Mouse (Mus musculus) lung, embryonic 14.5 days (tissue): Measurements from ENCODE around the gene Pml. TPM values are rescaled to one million over a fixed set of nuclear protein-coding genes. Genes with fewer than 3 reads are reported as not detected.
"Not testable (repeated sequence)": the region's sequence is repeated elsewhere in the genome, so short reads cannot be mapped to it uniquely, and the experiment has no call there.

ENCODE experiments used
- ATAC-seq: fragments of 200-750 bp; cut with Nextera tagmentation; 2 replicates; pipeline ENCODE4 v1.8.0; 2017; ENCODE audit warnings: mild to moderate bottlenecking, moderate TSS enrichment, moderate library complexity; ENCODE audit not compliant: insufficient read depth
- DNase-seq: peaks from one replicate; pipeline ENCODE4 v3.0.0-alpha.2; 2015
- H3K27ac ChIP-seq: fragments of 300-500 bp; sonication (generic); 2 replicates; pipeline ENCODE4 v1.5.1; 2014; ENCODE audit warnings: low read depth, mild to moderate bottlenecking, moderate library complexity
- H3K27me3 ChIP-seq: fragments of 300-500 bp; sonication (generic); 2 replicates; pipeline ENCODE4 v1.6.1; 2014; ENCODE audit warnings: low read length, control low read depth; ENCODE audit not compliant: insufficient read depth
- H3K36me3 ChIP-seq: fragments of 300-500 bp; sonication (generic); 2 replicates; pipeline ENCODE4 v1.6.1; 2014; ENCODE audit warnings: control low read depth; ENCODE audit not compliant: insufficient read depth
- H3K4me1 ChIP-seq: fragments of 300-500 bp; sonication (generic); 2 replicates; pipeline ENCODE4 v1.6.1; 2014; ENCODE audit warnings: antibody characterized with exemption, control low read depth; ENCODE audit not compliant: insufficient read depth
- H3K4me2 ChIP-seq: fragments of 300-500 bp; sonication (generic); 2 replicates; pipeline ENCODE4 v1.6.1; 2014; ENCODE audit warnings: mild to moderate bottlenecking
- H3K4me3 ChIP-seq: fragments of 300-500 bp; sonication (generic); 2 replicates; pipeline ENCODE4 v1.5.1; 2014; ENCODE audit warnings: low read depth, low read length
- H3K9ac ChIP-seq: fragments of 300-500 bp; sonication (generic); 2 replicates; pipeline ENCODE4 v1.6.1; 2014
- H3K9me3 ChIP-seq: fragments of 300-500 bp; sonication (generic); 2 replicates; pipeline ENCODE4 v1.6.1; 2016; ENCODE audit warnings: low read depth, low read length, control low read depth
- CTCF ChIP-seq: IDR thresholded peaks from 2 replicates; pipeline ENCODE4 v1.5.1; 2016; ENCODE audit warnings: antibody characterized with exemption, low read depth
- WGBS: fragments of 180-500 bp; shearing (Covaris S2); extraction: QIAGEN DNeasy Blood & Tissue Kit; methylation state at CpG from one replicate; pipeline ENCODE4 v1.1.7; 2014; 5-methylcytosine and 5-hydroxymethylcytosine counted together
- polyA plus RNA-seq: library from polyadenylated mRNA; unstranded; fragments of >200 nt; fragmentation: Nextera tagmentation; extraction: Ambion mirVana; gene quantifications from 2 replicates; pipeline ENCODE4 v1.2.1, GENCODE M21; 2014

Gene Pml
- polyA plus RNA-seq, 1 experiment from 2014 or later: 23.2 TPM

- peaks cover 14% of the 10 kb centered on the region for H3K4me1 ChIP-seq
- no peak overlapping the region for H3K27ac ChIP-seq
- DNase-seq: no peak
- 61% methylated on average over 5 of the region's 5 CpGs for WGBS
- no peak overlapping the region for H3K4me3 ChIP-seq
- H3K36me3 ChIP-seq: no peaks in the 10 kb centered on the region
- TF ChIP-seq CTCF: no peak
- ATAC-seq: no peak
- no peaks in the 10 kb centered on the region for H3K9me3 ChIP-seq
- H3K27me3 ChIP-seq: no peaks in the 10 kb centered on the region
- H3K9ac ChIP-seq: no peak overlapping the region
- H3K4me2 ChIP-seq: no peak overlapping the region
Observed at GRCm38 (mm10) chr9:58276346-58276745, 26.8 kb upstream of the Pml start.

GRCm38 (mm10) chr9:58275797-58276196, 26.2 kb upstream of the Pml start:
- H3K27ac ChIP-seq: peak overlapping the region; percentile 77
- peak overlapping the region; percentile 42 for H3K4me2 ChIP-seq
- no peaks in the 10 kb centered on the region for H3K27me3 ChIP-seq
- peak overlapping the region; percentile 3; the same call in 1 of the 2 replicates for H3K9ac ChIP-seq
- no peak overlapping the region for H3K4me3 ChIP-seq
- no peaks in the 10 kb centered on the region for H3K36me3 ChIP-seq
- 0 out of 2 replicates have a peak, but pooled peaks have one; percentile 4 for TF ChIP-seq CTCF
- 65% methylated on average over 3 of the region's 3 CpGs for WGBS
- ATAC-seq (no peak), DNase-seq (no peak)
- H3K9me3 ChIP-seq: no peaks in the 10 kb centered on the region
- peaks cover 14% of the 10 kb centered on the region for H3K4me1 ChIP-seq

GRCm38 (mm10) chr9:58275115-58275774, 25.7 kb upstream of the Pml start:
- H3K4me1 ChIP-seq: peaks cover 14% of the 10 kb centered on the region
- whole genome bisulfite sequencing: 3% methylated on average over 8 of the region's 8 CpGs
- H3K9me3 ChIP-seq: no peaks in the 10 kb centered on the region
- no peaks in the 10 kb centered on the region for H3K36me3 ChIP-seq
- H3K27ac ChIP-seq: peak overlapping the region; percentile 77
- no peak overlapping the region for H3K4me3 ChIP-seq
- no peaks in the 10 kb centered on the region for H3K27me3 ChIP-seq
- ATAC-seq (peak; percentile 92), DNase-seq (peak; percentile 83)
- no peak for TF ChIP-seq CTCF
- peak overlapping the region; percentile 42 for H3K4me2 ChIP-seq
- H3K9ac ChIP-seq: peak overlapping the region; percentile 3; the same call in 1 of the 2 replicates

GRCm38 (mm10) chr9:58274626-58275025, 25.0 kb upstream of the Pml start:
- 0 out of 2 replicates have a peak, but pooled peaks have one; percentile 7 for ATAC-seq
- no peaks in the 10 kb centered on the region for H3K27me3 ChIP-seq
- peaks cover 14% of the 10 kb centered on the region for H3K4me1 ChIP-seq
- no peak overlapping the region for H3K4me3 ChIP-seq
- peak overlapping the region; percentile 77 for H3K27ac ChIP-seq
- H3K9me3 ChIP-seq: no peaks in the 10 kb centered on the region
- 27% methylated on average over 3 of the region's 3 CpGs for WGBS
- TF ChIP-seq CTCF: no peak
- peak overlapping the region; percentile 42; the same call in 1 of the 2 replicates for H3K4me2 ChIP-seq
- no peak for DNase-seq
- no peaks in the 10 kb centered on the region for H3K36me3 ChIP-seq
- no peak overlapping the region for H3K9ac ChIP-seq

- Histone ChIP-seq H3K9ac (no peak overlapping the region), H3K36me3 (no peaks in the 10 kb centered on the region), H3K9me3 (no peaks in the 10 kb centered on the region), H3K4me3 (no peak overlapping the region), H3K4me2 (no peak overlapping the region), H3K27me3 (no peaks in the 10 kb centered on the region), H3K27ac (peak overlapping the region; percentile 77; the same call in 1 of the 2 replicates), H3K4me1 (peaks cover 14% of the 10 kb centered on the region)
- ATAC-seq (no peak), DNase-seq (no peak)
- 80% methylated on average over 7 of the region's 7 CpGs for WGBS
- no peak for TF ChIP-seq CTCF
Observed at GRCm38 (mm10) chr9:58274101-58274604, 24.6 kb upstream of the Pml start.

- TF ChIP-seq CTCF: no peak
- DNase-seq (no peak), ATAC-seq (no peak)
- Histone ChIP-seq H3K4me1 (peaks cover 14% of the 10 kb centered on the region), H3K4me2 (no peak overlapping the region), H3K27me3 (no peaks in the 10 kb centered on the region), H3K9ac (no peak overlapping the region), H3K9me3 (no peaks in the 10 kb centered on the region), H3K36me3 (no peaks in the 10 kb centered on the region), H3K27ac (no peak overlapping the region), H3K4me3 (no peak overlapping the region)
- 70% methylated on average over 9 of the region's 9 CpGs for WGBS
Observed at GRCm38 (mm10) chr9:58272855-58273254, 23.3 kb upstream of the Pml start.

- no peaks in the 10 kb centered on the region for H3K36me3 ChIP-seq
- no peak overlapping the region for H3K9ac ChIP-seq
- no peak overlapping the region for H3K4me2 ChIP-seq
- no peaks in the 10 kb centered on the region for H3K27me3 ChIP-seq
- 71% methylated on average over 2 of the region's 2 CpGs for WGBS
- no peaks in the 10 kb centered on the region for H3K9me3 ChIP-seq
- no peak overlapping the region for H3K4me3 ChIP-seq
- DNase-seq (no peak), ATAC-seq (no peak)
- H3K4me1 ChIP-seq: peaks cover 14% of the 10 kb centered on the region
- no peak overlapping the region for H3K27ac ChIP-seq
- no peak for TF ChIP-seq CTCF
Observed at GRCm38 (mm10) chr9:58272068-58272541, 22.5 kb upstream of the Pml start.

- H3K4me2 ChIP-seq, ATAC-seq, DNase-seq, H3K27ac ChIP-seq, H3K9ac ChIP-seq, H3K27me3 ChIP-seq, H3K36me3 ChIP-seq, H3K4me3 ChIP-seq, H3K9me3 ChIP-seq: not testable (repeated sequence)
- WGBS: 90% methylated on average over 9 of the region's 9 CpGs
- peaks cover 14% of the 10 kb centered on the region for H3K4me1 ChIP-seq
Observed at GRCm38 (mm10) chr9:58271551-58271950, 22.0 kb upstream of the Pml start.
